Mouse (Mus musculus) layer of hippocampus, postnatal 36 days (tissue): ENCODE data around the gene Sh3bgrl3. TPM values are rescaled to one million over a fixed set of nuclear protein-coding genes. Genes with fewer than 3 reads are reported as not detected.

Experiments
- DNase-seq, 2 experiments: peaks; one replicate each; pipeline ENCODE4 v3.0.0; 2022
- total RNA-seq, 2 experiments: library from RNA; stranded (reverse); gene quantifications; 2 replicates each; pipeline ENCODE4 v1.2.3; 2021

Sh3bgrl3 gene
- total RNA-seq, 2 experiments from 2014 or later = 234 to 264 TPM

GRCm38 (mm10) chr4:134127793-134128192 lies 796 bp downstream of the Sh3bgrl3 start:
- DNase-seq = peak in 1 of 2 experiments; percentile 26

- peak; percentile 68 to 69 for DNase-seq
Observed at GRCm38 (mm10) chr4:134127121-134127455, 1.5 kb downstream of the Sh3bgrl3 start.

- peak; percentile 25 to 29 for DNase-seq
Observed at GRCm38 (mm10) chr4:134126300-134127120, 2.1 kb downstream of the Sh3bgrl3 start.

GRCm38 (mm10) chr4:134125383-134126060 lies 3.1 kb downstream of the Sh3bgrl3 start:
- DNase-seq = no peak

GRCm38 (mm10) chr4:134123680-134124551 lies 4.7 kb downstream of the Sh3bgrl3 start:
- DNase-seq = peak; percentile 84 to 88

- DNase-seq = no peak
Observed at GRCm38 (mm10) chr4:134123147-134123546, 5.4 kb downstream of the Sh3bgrl3 start.

- no peak for DNase-seq
Observed at GRCm38 (mm10) chr4:134122281-134122680, 6.3 kb downstream of the Sh3bgrl3 start.

- DNase-seq = no peak
Observed at GRCm38 (mm10) chr4:134121571-134121970, 7.0 kb downstream of the Sh3bgrl3 start.

GRCm38 (mm10) chr4:134120916-134121315 lies 7.7 kb downstream of the Sh3bgrl3 start:
- DNase-seq = no peak

- DNase-seq = no peak
Observed at GRCm38 (mm10) chr4:134120192-134120805, 8.3 kb downstream of the Sh3bgrl3 start.

GRCm38 (mm10) chr4:134119644-134120043 lies 8.9 kb downstream of the Sh3bgrl3 start:
- DNase-seq = no peak

GRCm38 (mm10) chr4:134119042-134119441 lies 9.5 kb downstream of the Sh3bgrl3 start:
- no peak for DNase-seq

- no peak for DNase-seq
Observed at GRCm38 (mm10) chr4:134118126-134118800, 10.3 kb downstream of the Sh3bgrl3 start.

- DNase-seq = no peak
Observed at GRCm38 (mm10) chr4:134117012-134117411, 11.6 kb downstream of the Sh3bgrl3 start.

GRCm38 (mm10) chr4:134116501-134116900 lies 12.1 kb downstream of the Sh3bgrl3 start:
- no peak for DNase-seq

- no peak for DNase-seq
Observed at GRCm38 (mm10) chr4:134115215-134116144, 13.1 kb downstream of the Sh3bgrl3 start.

GRCm38 (mm10) chr4:134114038-134114437 lies 14.6 kb downstream of the Sh3bgrl3 start:
- no peak for DNase-seq

GRCm38 (mm10) chr4:134113356-134113994 lies 15.1 kb downstream of the Sh3bgrl3 start:
- DNase-seq = no peak

- no peak for DNase-seq
Observed at GRCm38 (mm10) chr4:134112403-134112802, 16.2 kb downstream of the Sh3bgrl3 start.

- DNase-seq = no peak
Observed at GRCm38 (mm10) chr4:134110653-134111052, 17.9 kb downstream of the Sh3bgrl3 start.
